Mouse (Mus musculus): ENCODE measurements around the gene Hps4. TPM values are rescaled to one million over a fixed set of nuclear protein-coding genes. Genes with fewer than 3 reads are reported as not detected.
A peak's percentile ranks its signal among the peaks of the same experiment; 100 is the strongest.

The Hps4 gene
- polyA plus RNA-seq, 2 experiments: 7.5 to 10.6 TPM

- no peaks in the 10 kb centered on the region for H3K9me3 ChIP-seq (ENCODE audit: control insufficient read depth, low read length)
- no peaks in the 10 kb centered on the region for H3K27me3 ChIP-seq (ENCODE audit: control insufficient read depth, insufficient read depth, low read length)
- H3K36me3 ChIP-seq (replicated peaks; ENCODE audit: control insufficient read depth, insufficient read depth, low read depth): peaks cover 44% of the 10 kb centered on the region
- no peak overlapping the region for H3K9ac ChIP-seq (replicated peaks)
- DNase-seq (ENCODE audit: low read depth in 3 of 3, low spot score in 3 of 3): no peak
- H3K27ac ChIP-seq: no peak overlapping the region
- no peak for TF ChIP-seq EP300 (IDR thresholded peaks at IDR 0.05; ENCODE audit: low read depth)
- no peak for TF ChIP-seq CTCF (IDR thresholded peaks at IDR 0.05; ENCODE audit: low read depth)
- no peak overlapping the region for H3K4me2 ChIP-seq (ENCODE audit: low read depth)
- ATAC-seq (ENCODE audit: insufficient read depth): no peak
- H3K4me3 ChIP-seq (ENCODE audit: insufficient read depth in 1 of 2, low read depth in 2 of 2, low read length in 2 of 2): no peak overlapping the region
- peaks cover 5 to 14% of the 10 kb centered on the region in 2 experiments for H3K4me1 ChIP-seq (replicated peaks; ENCODE audit: control insufficient read depth in 2 of 2, insufficient read depth in 2 of 2, low read length in 1 of 2)
- WGBS (ENCODE audit: insufficient replicate concordance): 63% methylated on average over 7 of the region's 7 CpGs
Measured at GRCm38 (mm10) chr5:112339215-112339614, 3.7 kb upstream of the Hps4 start.

DNA sequence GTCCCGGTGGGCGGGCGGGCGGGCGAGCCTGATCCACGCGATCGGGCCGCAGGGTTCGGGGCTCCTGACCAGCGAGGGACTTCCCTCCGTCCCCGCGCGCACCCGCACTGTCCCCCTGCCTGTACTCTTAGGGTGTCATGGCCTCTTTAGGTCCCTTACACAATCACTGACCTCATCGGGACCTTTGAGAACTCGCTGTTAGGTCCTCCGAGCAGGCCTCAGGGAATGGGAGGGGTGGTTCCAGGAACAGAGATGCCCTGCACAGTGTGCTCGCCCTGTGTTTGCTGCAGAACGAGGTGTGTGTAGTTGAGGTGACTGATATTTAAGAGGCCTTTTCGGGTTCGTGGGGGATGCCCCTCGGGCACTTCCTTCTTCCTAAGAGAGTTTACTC is 317 bp downstream of the Hps4 start:
- Histone ChIP-seq H3K27ac (peak overlapping the region; percentile 54), H3K27me3 (ENCODE audit: control insufficient read depth, insufficient read depth, low read length) (no peaks in the 10 kb centered on the region), H3K4me1 (replicated peaks; ENCODE audit: control insufficient read depth in 2 of 2, insufficient read depth in 2 of 2, low read length in 1 of 2) (peaks cover 5 to 28% of the 10 kb centered on the region in 2 experiments), H3K4me3 (ENCODE audit: insufficient read depth in 1 of 2, low read depth in 2 of 2, low read length in 2 of 2) (peak overlapping the region; percentile 97 to 98), H3K9me3 (ENCODE audit: control insufficient read depth, low read length) (no peaks in the 10 kb centered on the region), H3K9ac (replicated peaks) (peak overlapping the region; percentile 85), H3K36me3 (replicated peaks; ENCODE audit: control insufficient read depth, insufficient read depth, low read depth) (peaks cover 6% of the 10 kb centered on the region), H3K4me2 (ENCODE audit: low read depth) (peak overlapping the region; percentile 87)
- peak; percentile 72 for ATAC-seq (ENCODE audit: insufficient read depth)
- DNase-seq (ENCODE audit: low read depth in 3 of 3, low spot score in 3 of 3): peak in 1 of 3 experiments; percentile 66
- no peak for TF ChIP-seq EP300 (IDR thresholded peaks at IDR 0.05; ENCODE audit: low read depth)
- no peak for TF ChIP-seq CTCF (IDR thresholded peaks at IDR 0.05; ENCODE audit: low read depth)
- WGBS (ENCODE audit: insufficient replicate concordance): under 1% methylated on average over 24 of the region's 24 CpGs

DNA sequence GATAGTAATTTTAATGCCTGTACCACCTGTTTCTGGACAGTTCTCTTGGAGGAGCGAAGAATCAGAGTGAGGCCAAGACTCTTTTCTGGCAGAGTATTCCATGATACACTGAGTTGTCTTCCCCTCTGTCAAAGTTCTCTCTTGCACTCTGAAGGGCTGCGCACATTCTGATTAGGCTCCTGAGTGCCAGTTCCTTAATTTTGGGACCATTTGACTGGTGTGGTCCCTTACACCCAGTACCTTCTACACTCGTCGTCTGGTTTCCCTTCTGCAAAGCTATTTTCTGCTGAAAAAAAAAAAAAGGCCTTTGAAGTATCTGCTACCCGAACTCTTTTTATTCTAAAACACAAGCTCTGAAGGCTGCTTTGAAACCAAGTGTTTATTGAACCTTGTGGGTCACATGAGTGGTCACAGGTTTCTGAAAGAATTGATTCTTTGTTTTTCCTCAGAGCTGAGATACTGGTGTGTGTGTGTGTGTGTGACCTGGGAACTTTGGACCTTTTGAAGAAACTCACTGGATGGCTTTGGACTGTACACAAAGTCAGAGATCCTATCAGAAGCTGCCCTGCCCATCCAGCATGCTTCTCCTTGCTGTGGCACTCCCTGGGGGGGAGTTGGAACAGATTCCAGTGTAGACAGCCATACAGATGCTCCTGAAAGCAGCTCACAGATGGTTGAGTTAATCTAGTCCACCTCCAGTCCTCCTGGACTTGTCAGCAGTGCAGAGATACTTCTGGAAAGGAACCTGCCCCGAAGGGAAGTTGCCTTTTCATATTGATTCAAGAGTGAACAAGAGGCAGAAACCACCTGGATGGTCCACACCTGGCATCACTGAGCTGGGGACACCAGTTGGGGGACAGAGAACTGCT is 1.4 kb downstream of the Hps4 start:
- Histone ChIP-seq H3K9me3 (ENCODE audit: control insufficient read depth, low read length) (no peaks in the 10 kb centered on the region), H3K36me3 (replicated peaks; ENCODE audit: control insufficient read depth, insufficient read depth, low read depth) (no peaks in the 10 kb centered on the region), H3K27ac (peak overlapping the region; percentile 12; the same call in 1 of the 2 replicates), H3K4me3 (ENCODE audit: insufficient read depth in 1 of 2, low read depth in 2 of 2, low read length in 2 of 2) (no peak overlapping the region), H3K4me1 (replicated peaks; ENCODE audit: control insufficient read depth in 2 of 2, insufficient read depth in 2 of 2, low read length in 1 of 2) (peaks cover 5 to 28% of the 10 kb centered on the region in 2 experiments), H3K27me3 (ENCODE audit: control insufficient read depth, insufficient read depth, low read length) (no peaks in the 10 kb centered on the region), H3K9ac (replicated peaks) (no peak overlapping the region), H3K4me2 (ENCODE audit: low read depth) (peak overlapping the region; percentile 87)
- TF ChIP-seq EP300 (IDR thresholded peaks at IDR 0.05; ENCODE audit: low read depth) (no peak), CTCF (IDR thresholded peaks at IDR 0.05; ENCODE audit: low read depth) (no peak)
- DNase-seq (ENCODE audit: low read depth in 3 of 3, low spot score in 3 of 3) (no peak), ATAC-seq (ENCODE audit: insufficient read depth) (no peak)
- 71% methylated on average over 6 of the region's 6 CpGs for WGBS (ENCODE audit: insufficient replicate concordance)

DNA sequence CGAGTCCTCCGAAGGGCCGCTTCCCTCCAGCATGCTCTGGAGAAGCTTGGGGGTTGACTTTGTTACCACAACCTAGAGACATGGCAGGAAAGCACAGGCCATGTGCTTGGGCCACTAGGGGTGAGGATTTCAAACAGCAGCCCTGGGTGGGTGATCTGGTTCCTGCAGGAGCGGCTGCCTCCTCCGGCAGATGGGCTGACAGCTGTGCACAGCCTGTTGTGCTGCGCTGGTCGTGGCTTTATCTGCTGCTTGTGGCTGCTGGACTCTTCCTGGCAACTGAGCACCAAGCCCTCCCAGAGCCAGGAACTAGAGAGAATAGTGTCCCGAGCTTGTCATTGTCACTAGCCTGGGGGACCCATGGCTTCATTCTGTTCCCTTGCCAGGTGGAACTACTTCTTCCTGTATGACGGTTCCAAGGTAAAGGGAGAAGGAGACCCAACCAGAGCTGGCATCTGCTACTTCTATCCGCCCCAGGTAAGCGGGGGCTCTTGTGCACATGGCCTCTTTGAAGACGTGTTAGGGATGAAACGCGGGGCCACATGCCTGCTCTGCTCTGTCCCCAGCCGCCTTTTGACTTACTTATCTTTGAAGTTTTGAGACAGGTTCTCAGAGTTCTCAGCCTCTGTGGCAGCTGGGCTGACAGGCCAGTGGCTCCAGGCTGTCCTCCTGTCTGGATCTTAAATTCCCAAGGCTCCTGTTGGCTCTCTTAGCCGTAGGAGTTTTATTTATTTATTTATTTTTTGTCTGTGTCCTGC is 3.5 kb downstream of the Hps4 start:
- Histone ChIP-seq H3K27ac (no peak overlapping the region), H3K9me3 (ENCODE audit: control insufficient read depth, low read length) (no peaks in the 10 kb centered on the region), H3K36me3 (replicated peaks; ENCODE audit: control insufficient read depth, insufficient read depth, low read depth) (no peaks in the 10 kb centered on the region; the same call in 1 of the 2 replicates), H3K4me2 (ENCODE audit: low read depth) (no peak overlapping the region), H3K27me3 (ENCODE audit: control insufficient read depth, insufficient read depth, low read length) (no peaks in the 10 kb centered on the region), H3K4me3 (ENCODE audit: insufficient read depth in 1 of 2, low read depth in 2 of 2, low read length in 2 of 2) (no peak overlapping the region), H3K9ac (replicated peaks) (no peak overlapping the region; the same call in 1 of the 2 replicates), H3K4me1 (replicated peaks; ENCODE audit: control insufficient read depth in 2 of 2, insufficient read depth in 2 of 2, low read length in 1 of 2) (peaks cover 5 to 28% of the 10 kb centered on the region in 2 experiments)
- TF ChIP-seq CTCF (IDR thresholded peaks at IDR 0.05; ENCODE audit: low read depth) (0 out of 2 replicates have a peak, but pooled peaks have one; percentile 7), EP300 (IDR thresholded peaks at IDR 0.05; ENCODE audit: low read depth) (no peak)
- DNase-seq (ENCODE audit: low read depth in 3 of 3, low spot score in 3 of 3): no peak
- WGBS (ENCODE audit: insufficient replicate concordance): 50% methylated on average over 16 of the region's 16 CpGs
- no peak for ATAC-seq (ENCODE audit: insufficient read depth)

GRCm38 (mm10) chr5:112349169-112349568 is 6.3 kb downstream of the Hps4 start:
- no peaks in the 10 kb centered on the region for H3K27me3 ChIP-seq (ENCODE audit: control insufficient read depth, insufficient read depth, low read length)
- H3K4me3 ChIP-seq (ENCODE audit: insufficient read depth in 1 of 2, low read depth in 2 of 2, low read length in 2 of 2): no peak overlapping the region
- H3K9ac ChIP-seq (replicated peaks): no peak overlapping the region
- H3K4me1 ChIP-seq (replicated peaks; ENCODE audit: control insufficient read depth in 2 of 2, insufficient read depth in 2 of 2, low read length in 1 of 2): peaks cover 0 to 15% of the 10 kb centered on the region in 2 experiments; a peak in 2 of 4 replicates
- ATAC-seq (ENCODE audit: insufficient read depth): no peak
- 80% methylated on average over 8 of the region's 8 CpGs for WGBS (ENCODE audit: insufficient replicate concordance)
- H3K4me2 ChIP-seq (ENCODE audit: low read depth): no peak overlapping the region
- TF ChIP-seq EP300 (IDR thresholded peaks at IDR 0.05; ENCODE audit: low read depth): no peak
- TF ChIP-seq CTCF (IDR thresholded peaks at IDR 0.05; ENCODE audit: low read depth): no peak
- H3K27ac ChIP-seq: no peak overlapping the region
- no peak for DNase-seq (ENCODE audit: low read depth in 3 of 3, low spot score in 3 of 3)
- no peaks in the 10 kb centered on the region; the same call in 1 of the 2 replicates for H3K36me3 ChIP-seq (replicated peaks; ENCODE audit: control insufficient read depth, insufficient read depth, low read depth)
- no peaks in the 10 kb centered on the region for H3K9me3 ChIP-seq (ENCODE audit: control insufficient read depth, low read length)
